Mouse (Mus musculus) yolk sac, embryonic 10.5 days (tissue): Measurements from ENCODE around the gene Hnrnpm.
"Not testable (repeated sequence)": the region's sequence is repeated elsewhere in the genome, so short reads cannot be mapped to it uniquely, and the experiment has no call there.

Experiments
- DNase-seq: peaks from one replicate; pipeline ENCODE4 v3.0.0-alpha.2; 2017; ENCODE audit warnings: low spot score

Hnrnpm gene

DNA sequence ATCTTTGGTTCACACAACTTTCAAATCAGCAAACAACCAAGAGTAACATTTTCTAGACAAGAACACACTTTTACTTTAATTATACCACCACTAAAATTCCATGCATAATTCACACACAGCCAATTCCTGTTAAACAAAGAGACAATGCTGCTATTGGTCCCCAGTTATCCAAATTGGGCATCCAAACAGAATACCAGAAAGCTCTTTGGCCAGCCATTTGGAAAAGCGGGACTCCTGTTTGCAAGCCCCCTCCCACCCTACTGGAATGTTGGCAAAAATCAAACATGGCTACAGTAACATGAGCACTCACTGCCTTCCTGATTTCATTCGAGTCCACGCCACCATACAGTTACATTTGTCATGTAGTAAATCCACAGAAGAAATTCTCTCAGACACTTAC lies 17.0 kb downstream of the Hnrnpm start:
- no peak for DNase-seq

DNA sequence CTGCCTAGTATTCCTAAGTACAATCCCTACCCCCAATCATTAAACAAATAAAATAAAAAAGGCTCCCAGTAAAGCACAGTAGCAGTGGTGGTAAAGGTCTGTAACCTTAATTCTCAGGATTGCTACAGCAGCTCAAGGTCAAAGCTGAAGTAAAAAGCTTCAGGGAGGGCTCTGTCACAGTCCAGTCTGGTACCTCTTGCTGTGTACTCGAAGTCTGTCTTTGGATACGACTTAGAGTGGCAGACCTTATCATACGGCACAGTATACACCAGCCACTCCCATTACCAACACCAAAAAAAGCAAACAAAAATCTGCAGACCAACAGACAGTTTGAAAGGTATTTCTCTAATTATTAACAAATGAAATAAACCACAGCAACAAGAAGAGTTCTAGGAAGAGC lies 19.8 kb downstream of the Hnrnpm start:
- no peak for DNase-seq

DNA sequence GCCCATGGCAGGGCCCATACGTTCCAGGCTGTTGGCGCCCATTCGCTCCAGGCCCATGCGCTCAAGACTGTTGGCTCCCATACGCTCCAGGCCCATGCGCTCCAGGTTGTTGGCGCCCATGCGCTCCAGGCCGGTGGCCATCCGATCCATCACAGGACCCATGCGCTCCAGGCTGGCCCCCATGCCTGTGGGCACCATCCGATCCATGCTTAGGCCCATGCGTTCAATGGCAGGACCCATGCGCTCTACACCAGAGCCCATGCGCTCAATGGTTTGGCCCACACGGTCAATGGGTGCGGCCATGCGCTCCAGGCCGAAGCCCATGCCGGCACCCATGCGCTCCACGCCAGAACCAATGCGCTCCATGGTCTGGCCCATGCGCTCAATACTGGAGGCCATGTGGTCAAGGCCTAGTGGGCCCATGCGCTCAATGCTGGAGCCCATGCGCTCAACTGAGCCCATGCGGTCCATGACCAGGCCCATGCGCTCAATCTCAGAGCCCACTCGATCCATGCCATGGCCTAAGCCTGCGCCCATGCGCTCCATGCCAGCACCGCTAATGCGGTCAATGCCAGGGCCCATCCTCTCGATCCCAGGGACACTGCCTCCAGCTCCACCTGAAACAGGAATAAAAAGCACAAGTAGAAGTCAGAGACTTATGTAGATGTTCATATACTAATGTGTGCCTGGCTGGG lies 36.7 kb downstream of the Hnrnpm start:
- DNase-seq: no peak

DNA sequence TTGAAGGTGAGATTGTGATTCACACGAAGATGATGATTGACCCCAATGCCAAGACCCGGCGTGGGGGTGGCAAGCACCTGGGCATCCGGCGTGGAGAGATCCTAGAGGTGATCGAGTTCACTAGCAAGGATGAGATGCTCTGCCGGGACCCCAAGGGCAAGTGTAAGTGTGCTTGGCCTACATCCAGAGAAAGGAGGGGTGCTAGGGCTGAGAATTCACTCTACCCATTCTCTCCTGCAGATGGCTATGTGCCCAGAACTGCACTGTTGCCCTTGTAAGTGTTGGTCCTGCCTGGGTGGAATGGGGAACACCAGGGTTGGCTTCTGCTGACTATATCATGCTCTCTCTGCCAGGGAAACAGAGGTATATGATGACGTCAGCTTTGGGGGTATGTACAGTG lies 41.6 kb downstream of the Hnrnpm start:
- no peak for DNase-seq

DNA sequence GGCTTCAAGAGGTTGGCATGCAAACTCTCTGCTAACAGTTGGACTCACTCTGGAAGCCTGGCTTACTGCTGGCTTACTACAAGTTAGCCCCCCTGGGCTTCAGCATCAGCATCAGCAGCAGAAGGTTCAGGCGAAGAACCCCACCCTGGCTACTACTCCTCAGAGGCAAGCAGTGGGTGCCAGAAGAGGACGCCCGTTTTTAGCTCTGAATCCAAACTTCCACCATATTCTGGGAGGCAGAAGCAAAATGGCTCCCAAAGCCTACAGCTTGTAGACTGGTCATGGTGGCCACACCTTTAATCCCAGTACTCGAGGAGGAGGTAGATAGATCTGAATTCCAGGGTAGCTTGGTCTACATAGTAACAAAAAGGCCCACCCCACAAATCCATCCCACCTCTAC lies 42.6 kb downstream of the Hnrnpm start:
- no peak for DNase-seq

DNA sequence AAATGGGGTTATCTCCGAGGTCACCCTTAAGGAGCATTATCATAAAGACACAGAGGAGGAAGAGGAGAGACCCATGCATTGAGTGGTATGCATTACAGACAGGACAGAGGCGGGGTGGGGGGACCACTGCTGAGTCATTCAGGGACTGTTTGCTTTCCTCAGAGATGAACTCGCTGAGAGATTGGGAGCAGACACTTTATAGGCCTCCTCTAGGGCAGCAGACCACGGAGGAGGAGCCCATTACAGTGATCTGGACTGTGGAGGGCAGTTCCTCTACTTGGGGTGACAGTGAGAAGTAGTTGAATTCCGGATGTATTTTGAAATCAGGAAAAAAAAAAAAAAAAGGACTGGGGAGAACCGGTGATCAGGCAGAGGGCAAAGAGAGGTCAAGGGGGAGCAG lies 46.9 kb downstream of the Hnrnpm start:
- no peak for DNase-seq

DNA sequence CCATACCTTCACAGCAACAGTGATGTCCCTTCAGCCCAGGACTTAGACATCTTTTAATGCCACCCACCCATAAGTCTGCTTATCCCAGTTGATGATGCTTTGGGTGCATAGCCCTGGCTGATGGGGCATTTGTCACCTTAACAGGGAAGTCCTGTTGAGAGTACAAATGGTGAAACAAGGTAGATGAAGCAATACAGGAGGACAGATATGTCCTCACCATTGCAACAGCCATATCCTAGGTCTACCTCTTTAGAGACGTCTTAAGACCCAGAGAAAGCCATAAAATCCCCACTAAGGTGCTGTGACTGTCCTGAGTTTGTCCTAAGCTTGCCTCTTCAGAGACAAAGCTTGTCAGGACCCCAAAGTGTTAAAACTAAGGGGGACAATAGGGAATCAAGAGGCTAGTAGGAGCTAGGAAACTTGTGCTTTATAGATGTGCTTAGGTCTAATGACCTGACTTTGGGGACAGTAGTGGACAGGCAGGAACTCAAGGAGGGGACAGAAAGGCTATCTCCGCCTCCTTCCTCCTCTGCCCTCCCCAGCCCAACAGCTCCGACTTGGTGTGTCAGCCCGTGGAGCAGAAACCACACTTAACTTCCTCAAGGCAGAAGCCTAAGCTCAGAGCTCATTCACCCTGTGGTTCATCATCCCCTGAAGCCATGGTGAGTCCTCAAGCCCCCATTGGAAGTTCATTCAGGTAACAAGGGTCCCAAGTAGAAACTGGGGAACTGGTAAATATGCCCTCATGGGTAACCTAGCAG lies 49.0 kb downstream of the Hnrnpm start, which contains the start of gene Pram1:
Pram1 (plus strand) TSS at position 541 of the 761 bp plus-strand sequence.
- DNase-seq: no peak

DNA sequence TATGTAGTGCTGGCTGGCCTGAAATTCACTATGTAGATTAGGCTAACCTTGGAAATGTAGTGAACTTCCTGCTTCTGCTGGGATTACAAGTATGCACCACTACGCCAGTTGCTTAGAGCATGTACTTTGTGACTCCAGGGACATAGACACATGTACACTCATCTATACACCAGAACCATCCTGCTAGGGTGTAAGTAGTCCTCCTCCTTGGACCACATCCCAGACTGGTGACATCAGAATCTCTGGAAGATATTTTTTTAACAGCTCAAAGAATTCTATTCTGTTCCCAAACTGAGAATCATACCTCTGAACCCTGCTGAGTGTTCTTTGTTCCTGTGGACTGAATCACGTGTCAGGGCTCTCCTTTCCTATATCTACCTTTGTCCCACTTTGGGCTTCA lies 49.6 kb downstream of the Hnrnpm start:
- DNase-seq: no peak

DNA sequence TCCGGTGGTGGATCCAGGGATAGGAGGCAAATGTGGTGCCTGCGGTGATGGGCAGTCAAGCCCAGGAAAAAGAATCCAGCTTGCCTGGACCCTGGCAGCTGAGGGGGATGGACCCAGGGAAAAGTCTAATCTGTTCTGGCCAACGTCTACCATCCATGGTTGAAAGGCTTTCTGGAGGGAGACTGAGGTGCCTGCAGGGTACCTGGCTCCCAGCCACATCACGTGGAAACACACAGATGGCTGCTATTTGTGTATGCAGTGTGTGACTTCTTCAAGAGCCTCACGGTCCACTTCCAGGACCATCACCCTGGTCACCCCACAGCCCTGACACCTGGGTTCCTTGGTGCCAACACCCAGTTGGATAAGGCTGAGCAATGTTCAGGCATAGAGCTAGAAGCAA lies 54.9 kb downstream of the Hnrnpm start:
- DNase-seq: no peak

DNA sequence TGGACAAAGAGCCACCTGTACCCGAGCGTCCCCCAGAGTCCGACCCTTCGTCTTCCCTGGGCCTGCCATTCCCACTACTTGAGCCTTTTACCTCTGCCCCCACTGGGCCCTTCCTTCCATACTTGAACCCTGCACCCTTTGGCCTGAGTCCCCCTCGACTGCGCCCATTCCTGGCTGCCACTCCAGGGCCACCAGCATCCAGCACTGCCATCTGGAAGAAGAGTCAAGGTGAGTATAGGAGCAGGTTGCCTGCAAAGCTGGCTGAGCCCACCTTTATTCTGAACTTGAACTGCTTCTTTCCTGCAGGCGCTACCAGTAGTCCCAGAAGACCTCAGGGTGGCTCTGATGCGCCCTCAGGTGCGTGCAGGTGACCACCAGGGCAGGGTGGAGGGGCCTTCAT lies 55.4 kb downstream of the Hnrnpm start:
- no peak for DNase-seq

DNA sequence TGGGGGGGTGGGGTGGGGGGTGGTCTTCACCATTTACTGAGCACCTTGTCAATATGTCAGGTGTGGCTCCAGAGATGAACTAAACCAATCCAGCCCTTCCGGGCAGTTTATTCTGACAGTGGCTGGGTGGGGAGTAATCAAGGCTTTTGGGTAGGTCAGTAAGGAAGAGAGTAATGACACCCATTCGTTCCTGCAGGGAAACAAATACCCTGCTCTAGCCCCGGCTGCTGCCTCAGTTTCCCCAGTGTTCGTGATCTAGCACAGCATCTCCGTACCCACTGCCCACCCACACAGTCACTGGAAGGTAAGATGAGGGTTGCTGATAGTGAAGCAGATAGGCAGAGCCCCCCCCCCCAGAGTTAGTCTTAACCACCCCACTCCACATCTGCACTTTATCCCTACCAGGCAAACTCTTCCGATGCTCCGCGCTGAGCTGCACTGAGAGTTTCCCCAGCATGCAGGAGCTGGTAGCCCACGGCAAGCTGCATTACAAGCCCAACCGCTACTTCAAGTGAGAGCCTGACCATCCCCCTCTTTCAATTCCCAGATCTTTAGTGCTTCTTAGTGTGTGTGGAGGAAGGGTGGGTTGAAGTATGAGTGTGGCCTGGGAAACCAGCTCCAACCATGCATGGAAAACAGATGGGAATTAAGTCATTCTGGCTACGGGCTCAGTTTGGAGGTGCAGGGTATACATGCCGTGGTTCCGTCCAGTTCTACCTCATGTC lies 56.3 kb downstream of the Hnrnpm start:
- DNase-seq: no peak

DNA sequence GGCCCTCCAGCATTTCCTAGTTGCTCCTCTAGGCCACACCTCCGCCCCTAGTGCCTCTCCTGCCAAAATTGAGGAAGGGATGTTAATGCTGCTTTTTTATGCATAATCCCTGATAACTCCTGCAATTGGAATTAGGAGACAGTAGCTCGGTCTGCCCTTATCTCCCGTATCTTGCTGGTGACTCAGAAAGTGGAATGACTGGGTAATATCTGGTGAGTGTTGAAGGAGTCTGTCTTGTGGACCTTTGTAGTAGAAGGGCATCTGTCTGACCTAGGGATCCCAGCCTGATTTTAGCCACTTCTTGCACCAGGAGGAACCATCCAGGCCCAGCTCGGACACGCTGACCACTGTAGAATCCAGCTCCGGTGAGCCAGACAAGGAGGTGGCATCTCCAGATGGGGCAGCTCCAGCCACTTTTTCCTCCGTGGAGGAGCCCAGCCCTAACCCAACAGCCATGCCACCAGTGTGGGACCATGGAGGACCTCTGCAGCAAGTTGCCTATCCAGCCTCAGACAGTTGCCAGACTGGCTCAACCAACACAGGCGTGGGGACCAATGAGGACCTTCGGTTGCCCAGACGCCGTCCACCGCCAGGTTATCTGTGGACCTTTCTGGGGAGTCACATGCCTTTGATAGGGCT lies 57.1 kb downstream of the Hnrnpm start:
- DNase-seq: no peak

DNA sequence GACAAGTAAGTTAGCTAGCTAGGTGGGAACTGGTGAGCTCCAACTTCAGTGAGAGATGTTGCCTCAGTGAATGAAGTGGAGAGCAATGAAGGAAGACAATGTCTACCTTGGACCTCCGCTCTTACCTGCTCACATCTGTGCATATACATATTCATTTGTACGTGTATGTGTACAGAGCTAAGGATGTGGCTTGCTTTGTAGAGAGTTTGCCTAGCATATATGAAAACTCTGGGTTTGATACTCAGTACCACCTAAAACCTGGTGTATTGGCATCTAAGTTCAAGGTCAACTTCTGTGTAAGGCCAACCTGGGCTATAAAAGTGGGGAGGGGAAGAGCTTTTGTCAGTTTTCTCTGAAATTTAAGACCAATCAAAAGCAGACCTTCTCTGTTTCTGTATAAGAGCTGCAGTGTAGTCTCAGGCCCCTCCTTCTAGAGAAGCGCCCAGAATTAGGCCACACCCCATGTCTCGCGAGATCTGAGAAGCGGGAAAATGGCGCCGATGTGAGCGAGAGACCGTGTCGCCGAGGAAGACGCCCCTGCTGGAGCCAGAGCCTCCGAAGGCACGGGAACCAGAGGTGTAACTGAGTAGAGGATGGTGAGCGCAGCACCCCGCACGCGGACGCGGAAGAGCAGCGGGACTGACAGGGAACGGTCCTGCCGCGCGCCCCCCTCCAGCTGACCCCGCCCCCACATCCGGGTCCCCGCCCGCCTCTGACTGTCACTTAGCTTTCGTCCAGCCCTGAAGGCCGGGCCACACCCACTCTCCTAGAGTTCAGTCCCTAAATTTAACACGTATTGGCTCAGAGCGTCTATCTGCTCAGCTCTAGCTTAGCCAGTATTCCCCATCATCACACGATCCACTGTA lies 57.8 kb downstream of the Hnrnpm start, which contains the start of gene Zfp414:
Zfp414 (plus strand) TSS at position 470 of the 866 bp plus-strand sequence.
- DNase-seq: peak; percentile 93

DNA sequence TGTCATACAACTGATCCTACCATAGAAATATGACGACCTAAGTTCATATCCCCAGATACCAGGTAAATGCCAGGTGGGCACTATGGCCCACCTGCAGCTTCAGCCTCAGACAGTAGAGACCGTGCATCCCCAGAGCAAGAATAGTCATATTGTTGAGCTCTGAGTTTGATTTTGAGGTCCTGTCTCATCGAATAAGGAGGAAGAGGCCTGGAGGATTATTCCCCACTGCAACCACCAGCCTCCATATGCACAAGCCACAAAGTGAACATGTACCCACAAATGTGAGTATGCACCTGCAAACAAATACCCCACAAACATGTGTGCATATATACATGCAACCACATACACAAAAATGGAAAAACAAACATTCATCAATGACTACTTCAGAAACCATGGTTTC lies 59.4 kb downstream of the Hnrnpm start:
- DNase-seq: no peak

DNA sequence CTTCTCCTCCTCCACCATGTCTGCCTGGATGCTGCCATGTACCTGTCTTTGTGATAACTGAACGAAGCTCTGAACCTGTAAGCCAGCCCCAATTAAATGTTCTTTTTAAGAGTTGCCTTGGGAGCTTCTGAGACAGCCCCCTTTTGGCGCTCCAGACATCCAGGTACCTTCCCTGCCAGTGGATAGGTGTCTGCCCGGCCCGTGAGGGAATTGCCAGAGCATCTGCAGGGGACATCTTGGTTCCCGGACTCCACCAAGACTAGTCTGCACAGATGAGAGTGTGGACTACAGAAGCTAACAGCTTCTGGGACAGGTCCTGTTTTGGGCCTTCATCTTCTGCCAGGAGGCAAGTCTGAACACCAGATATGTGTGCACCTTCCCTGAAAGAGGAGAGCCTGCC lies 72.9 kb downstream of the Hnrnpm start:
- DNase-seq: not testable (repeated sequence)

DNA sequence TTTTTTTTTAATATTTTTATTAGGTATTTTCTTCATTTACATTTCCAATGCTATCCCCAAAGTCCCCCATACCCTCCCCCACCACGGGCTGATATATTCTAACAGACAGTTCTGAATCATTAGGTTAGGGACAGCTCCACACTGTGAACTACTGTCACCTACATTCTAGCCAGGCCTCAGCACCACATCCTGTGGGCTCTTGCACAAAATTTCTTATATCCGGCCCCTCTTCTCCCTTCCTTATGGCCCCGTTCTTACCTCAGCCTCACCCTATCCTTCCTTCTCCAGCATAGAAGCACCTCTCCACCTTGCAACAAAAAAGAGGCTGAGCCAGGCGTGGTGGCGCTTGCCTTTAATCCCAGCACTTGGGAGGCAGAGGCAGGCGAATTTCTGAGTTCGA lies 76.1 kb downstream of the Hnrnpm start:
- DNase-seq: no peak

DNA sequence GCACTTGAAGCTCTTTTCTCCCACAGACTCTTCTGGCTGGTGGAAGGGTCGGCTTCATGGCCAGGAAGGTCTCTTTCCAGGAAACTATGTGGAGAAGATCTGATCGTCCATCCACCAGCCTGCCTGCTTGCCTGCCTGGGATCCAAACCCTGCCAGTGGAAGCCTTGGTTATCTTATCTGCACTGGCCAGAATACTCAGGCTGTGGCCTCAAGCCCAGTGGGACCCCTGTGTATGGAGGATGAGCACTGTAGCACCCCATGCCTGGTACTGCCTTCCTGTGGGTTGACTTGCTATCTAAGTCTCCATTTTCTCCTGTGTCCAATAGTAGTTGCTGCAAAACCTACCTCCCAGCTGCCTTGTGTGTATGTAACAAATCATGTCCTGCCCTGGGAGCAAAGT lies 79.4 kb downstream of the Hnrnpm start:
- DNase-seq: no peak

DNA sequence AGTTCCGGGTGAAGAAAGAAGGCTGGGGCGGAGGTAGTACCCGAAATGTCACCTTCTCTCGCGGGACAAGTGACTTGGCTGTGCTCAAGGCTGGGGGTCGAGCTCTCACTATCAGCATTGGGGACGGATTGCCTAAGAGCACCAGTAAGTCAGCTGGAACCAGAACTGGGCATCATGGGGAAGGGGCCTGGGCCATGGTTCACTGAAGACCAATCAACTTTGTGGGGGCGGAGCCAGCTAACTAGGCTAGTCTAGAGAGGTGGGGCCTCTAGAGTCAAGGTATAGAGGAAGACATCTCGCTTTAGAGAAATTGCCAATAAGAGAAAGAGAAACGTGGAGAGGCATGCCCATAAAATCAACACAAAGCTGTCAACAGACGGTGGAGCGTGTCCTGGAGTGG lies 84.7 kb downstream of the Hnrnpm start:
- DNase-seq: no peak

DNA sequence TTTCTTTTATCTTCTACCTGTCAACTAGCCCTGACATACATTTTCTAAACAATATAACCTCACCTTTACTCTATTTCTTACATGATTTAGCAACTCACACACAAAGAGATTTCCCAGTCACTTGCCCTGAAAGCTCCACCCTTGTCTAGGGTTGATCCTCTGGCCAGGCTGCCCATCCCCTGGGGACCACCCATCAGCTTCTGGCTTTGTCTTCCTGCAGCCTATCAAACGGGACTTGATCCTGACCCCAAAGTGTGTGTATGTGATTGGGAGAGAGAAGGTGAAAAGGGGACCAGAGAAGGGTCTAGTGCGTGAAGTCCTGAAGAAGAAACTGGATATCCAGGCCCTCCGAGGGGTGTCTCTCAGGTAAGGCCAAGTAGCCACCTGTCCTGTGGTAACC lies 85.8 kb downstream of the Hnrnpm start:
- no peak for DNase-seq

DNA sequence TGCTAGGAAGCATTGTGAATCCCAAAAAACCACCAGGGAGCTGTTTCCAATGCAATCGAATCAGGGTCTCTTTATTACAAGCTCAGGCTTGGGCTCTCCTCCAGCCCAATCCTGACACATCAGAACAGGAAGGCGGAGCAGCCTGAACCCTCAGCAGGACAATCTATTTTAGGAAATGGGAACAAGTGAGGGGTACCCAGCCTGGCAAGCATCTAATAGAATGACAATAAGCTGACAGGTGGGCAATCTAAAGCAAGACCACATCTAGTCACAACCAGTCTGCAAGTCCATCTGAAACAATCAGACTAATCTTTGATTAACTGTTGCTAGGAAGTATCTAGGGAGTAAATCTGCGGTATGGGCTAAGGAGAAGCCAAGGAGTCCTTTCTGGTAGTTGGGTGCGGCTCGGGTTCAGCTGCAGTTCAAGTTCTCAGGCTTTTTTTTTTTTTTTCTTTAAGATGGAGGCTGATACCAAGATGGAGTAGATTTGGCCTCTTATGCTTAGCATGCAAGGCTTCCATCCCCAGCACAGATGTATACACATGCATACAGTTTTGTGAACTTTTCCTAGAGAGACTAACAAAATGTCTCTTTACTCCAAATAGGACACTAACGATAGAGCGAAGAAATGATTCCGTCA lies 86.7 kb downstream of the Hnrnpm start:
- no peak for DNase-seq

DNA sequence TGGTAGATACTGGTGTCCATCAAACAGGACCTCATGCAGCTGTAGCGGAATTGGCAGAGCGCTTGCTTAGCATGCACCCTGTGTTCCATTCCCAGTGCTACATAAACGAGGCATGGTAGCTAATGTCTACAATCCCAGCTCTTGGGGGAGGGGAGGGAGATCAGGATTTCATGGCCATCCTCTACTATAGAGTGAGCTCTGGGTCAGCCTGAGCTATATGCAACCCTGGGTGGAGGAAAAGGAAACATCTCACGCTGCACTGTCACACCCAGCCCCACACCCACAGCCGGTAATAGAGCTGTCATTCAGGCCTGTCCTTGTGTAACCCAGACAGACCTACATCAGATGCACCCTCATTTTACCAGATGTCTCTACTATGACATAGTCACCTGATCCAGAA lies 88.2 kb downstream of the Hnrnpm start:
- no peak for DNase-seq
